Mouse (Mus musculus) heart, embryonic 10.5 days (tissue): ENCODE results near the gene Dpm3. TPM values are rescaled to one million over a fixed set of nuclear protein-coding genes. Genes with fewer than 3 reads are reported as not detected.
A peak's percentile ranks its signal among the peaks of the same experiment; 100 is the strongest.

ENCODE experiments used
- DNase-seq: peaks from one replicate; pipeline ENCODE4 v3.0.0-alpha.2; 2017; ENCODE audit warnings: low spot score
- H3K27ac ChIP-seq: fragments of 300-500 bp; sonication (generic); 2 replicates; pipeline ENCODE4 v1.5.1; 2016; ENCODE audit warnings: mild to moderate bottlenecking
- H3K27me3 ChIP-seq: fragments of 300-500 bp; sonication (generic); 2 replicates; pipeline ENCODE4 v1.6.1; 2016; ENCODE audit warnings: mild to moderate bottlenecking; ENCODE audit not compliant: poor library complexity, insufficient read depth, severe bottlenecking
- H3K36me3 ChIP-seq: fragments of 300-500 bp; sonication (generic); 2 replicates; pipeline ENCODE4 v1.6.1; 2016; ENCODE audit warnings: mild to moderate bottlenecking, moderate library complexity
- H3K4me1 ChIP-seq: fragments of 300-500 bp; sonication (generic); 2 replicates; pipeline ENCODE4 v1.6.1; 2016; ENCODE audit warnings: mild to moderate bottlenecking
- H3K4me3 ChIP-seq: fragments of 300-500 bp; sonication (generic); 2 replicates; pipeline ENCODE4 v1.5.1; 2016; ENCODE audit warnings: mild to moderate bottlenecking, moderate library complexity
- H3K9me3 ChIP-seq: fragments of 300-500 bp; sonication (generic); 2 replicates; pipeline ENCODE4 v1.6.1; 2016; ENCODE audit warnings: mild to moderate bottlenecking, moderate library complexity
- WGBS: fragments of 180-500 bp; shearing (Covaris S2); methylation state at CpG from one replicate; pipeline ENCODE4 v1.1.7; 2016; 5-methylcytosine and 5-hydroxymethylcytosine counted together
- polyA plus RNA-seq: library from polyadenylated mRNA; unstranded; fragments of >200 nt; fragmentation: Nextera tagmentation; extraction: Ambion mirVana; gene quantifications from 2 replicates; pipeline ENCODE4 v1.2.1, GENCODE M21; 2016

The Dpm3 gene
- polyA plus RNA-seq, 1 experiment from 2014 or later: 86.0 TPM

GRCm38 (mm10) chr3:89278643-89279042 is 19.5 kb downstream of the Dpm3 start:
- Histone ChIP-seq H3K27me3 (0 out of 2 replicates have a peak, but pooled peaks cover 8% of the 10 kb centered on the region), H3K4me1 (peaks cover 65% of the 10 kb centered on the region), H3K9me3 (no peaks in the 10 kb centered on the region), H3K4me3 (peak overlapping the region; percentile 77), H3K36me3 (peaks cover 23% of the 10 kb centered on the region), H3K27ac (peak overlapping the region; percentile 92)
- WGBS: 4% methylated on average over 8 of the region's 8 CpGs
- no peak for DNase-seq

DNA sequence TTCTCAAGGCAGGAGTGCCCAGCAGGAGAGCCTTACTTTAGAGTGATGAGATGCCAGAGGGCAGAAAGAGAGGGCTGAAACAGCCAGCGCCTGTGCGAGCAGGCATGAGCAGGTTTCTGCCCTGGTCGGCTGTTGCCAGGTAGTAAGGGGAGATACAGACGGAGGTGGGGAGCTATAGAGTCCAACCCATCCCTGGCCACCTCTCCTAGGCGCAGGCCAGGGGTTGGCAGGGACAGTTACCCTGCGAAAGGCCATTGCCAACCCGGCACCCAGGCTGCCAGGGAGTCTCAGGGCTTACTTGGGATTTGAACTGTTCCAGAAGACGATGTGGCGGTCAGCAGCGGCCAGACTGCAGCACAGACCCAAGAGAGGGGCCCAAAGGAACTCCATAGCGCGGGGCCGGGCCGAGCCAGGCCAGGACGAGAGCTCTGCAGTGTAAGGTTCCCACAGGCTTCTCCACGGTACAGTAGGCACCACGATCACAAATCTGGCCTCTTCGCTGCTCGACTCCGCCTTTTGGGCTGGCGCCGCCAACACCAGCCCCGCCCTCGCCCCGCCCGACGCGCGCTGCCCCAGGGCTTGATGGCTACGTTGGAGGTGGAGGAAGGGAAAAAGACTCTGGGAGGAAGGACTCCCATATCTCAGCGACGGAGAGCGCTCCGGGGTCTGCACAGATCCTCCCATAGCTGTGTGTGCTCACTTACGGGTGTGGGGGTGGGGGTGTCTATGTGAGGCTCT is 20.2 kb downstream of the Dpm3 start:
- DNase-seq: peak; percentile 90
- Histone ChIP-seq H3K9me3 (no peaks in the 10 kb centered on the region), H3K36me3 (peaks cover 19% of the 10 kb centered on the region), H3K4me1 (peaks cover 65% of the 10 kb centered on the region), H3K27me3 (0 out of 2 replicates have a peak, but pooled peaks cover 12% of the 10 kb centered on the region), H3K4me3 (peak overlapping the region; percentile 77), H3K27ac (peak overlapping the region; percentile 92)
- 2% methylated on average over 35 of the region's 35 CpGs for WGBS

- Histone ChIP-seq H3K36me3 (peaks cover 15% of the 10 kb centered on the region), H3K4me3 (peak overlapping the region; percentile 77), H3K4me1 (peaks cover 65% of the 10 kb centered on the region), H3K27ac (peak overlapping the region; percentile 92), H3K9me3 (no peaks in the 10 kb centered on the region), H3K27me3 (0 out of 2 replicates have a peak, but pooled peaks cover 13% of the 10 kb centered on the region)
- under 1% methylated on average over 29 of the region's 29 CpGs for WGBS
- no peak for DNase-seq
Measured at GRCm38 (mm10) chr3:89280050-89280605, 21.0 kb downstream of the Dpm3 start.

- H3K4me3 ChIP-seq: peak within 1 kb of the TSS; percentile 77
- peaks cover 65% of the 10 kb centered on the region for H3K4me1 ChIP-seq
- H3K27me3 ChIP-seq: 0 out of 2 replicates have a peak, but pooled peaks cover 13% of the 10 kb centered on the region
- no peaks in the 10 kb centered on the region for H3K9me3 ChIP-seq
- under 1% methylated on average over 52 of the region's 52 CpGs for WGBS
- peak within 1 kb of the TSS; percentile 92 for H3K27ac ChIP-seq
- H3K36me3 ChIP-seq: peaks cover 7% of the 10 kb centered on the region
- DNase-seq: no peak
Measured at GRCm38 (mm10) chr3:89280606-89281511, 21.7 kb downstream of the Dpm3 start, which contains the start of gene Efna1. TSS of gene Efna1 (minus strand) at chr3:89281142.

- WGBS: 11% methylated on average over 20 of the region's 20 CpGs
- Histone ChIP-seq H3K36me3 (0 out of 2 replicates have a peak, but pooled peaks cover 2% of the 10 kb centered on the region), H3K4me3 (peak overlapping the region; percentile 77), H3K27me3 (0 out of 2 replicates have a peak, but pooled peaks cover 13% of the 10 kb centered on the region), H3K4me1 (peaks cover 57% of the 10 kb centered on the region), H3K9me3 (no peaks in the 10 kb centered on the region), H3K27ac (peak overlapping the region; percentile 92)
- DNase-seq: peak; percentile 89
Measured at GRCm38 (mm10) chr3:89281579-89282290, 22.6 kb downstream of the Dpm3 start.

- peak overlapping the region; percentile 92; the same call in 1 of the 2 replicates for H3K27ac ChIP-seq
- peak overlapping the region; percentile 77; the same call in 1 of the 2 replicates for H3K4me3 ChIP-seq
- no peaks in the 10 kb centered on the region for H3K9me3 ChIP-seq
- H3K36me3 ChIP-seq: no peaks in the 10 kb centered on the region
- 0 out of 2 replicates have a peak, but pooled peaks cover 13% of the 10 kb centered on the region for H3K27me3 ChIP-seq
- WGBS: 24% methylated on average over 4 of the region's 4 CpGs
- H3K4me1 ChIP-seq: peaks cover 51% of the 10 kb centered on the region
- DNase-seq: no peak
Measured at GRCm38 (mm10) chr3:89282291-89282643, 23.1 kb downstream of the Dpm3 start.

GRCm38 (mm10) chr3:89284261-89284660 is 25.1 kb downstream of the Dpm3 start:
- Histone ChIP-seq H3K27me3 (0 out of 2 replicates have a peak, but pooled peaks cover 21% of the 10 kb centered on the region), H3K36me3 (no peaks in the 10 kb centered on the region), H3K4me3 (no peak overlapping the region), H3K4me1 (peaks cover 51% of the 10 kb centered on the region), H3K27ac (no peak overlapping the region), H3K9me3 (no peaks in the 10 kb centered on the region)
- DNase-seq: no peak
- WGBS: 81% methylated on average over 3 of the region's 3 CpGs

DNA sequence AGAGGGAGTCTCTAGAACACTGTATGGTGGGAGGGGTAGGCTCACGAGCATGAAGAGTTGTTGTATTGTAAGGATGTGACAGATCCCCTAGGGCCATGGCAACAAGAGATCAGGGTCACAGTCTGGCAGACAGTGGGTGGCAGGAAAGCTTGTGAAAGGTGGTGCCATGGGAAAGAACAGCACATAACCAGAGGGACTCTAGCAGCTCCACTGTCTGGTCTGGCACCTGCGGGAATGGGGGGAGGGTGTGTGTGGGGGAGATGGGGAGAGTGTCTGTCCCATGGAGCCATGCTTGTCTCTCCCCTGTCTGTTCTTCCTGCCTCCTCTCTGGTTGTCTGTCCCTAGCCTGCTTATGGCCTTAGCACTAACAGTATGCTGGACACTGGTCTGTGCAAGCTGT is 26.4 kb downstream of the Dpm3 start:
- Histone ChIP-seq H3K9me3 (no peaks in the 10 kb centered on the region), H3K36me3 (no peaks in the 10 kb centered on the region), H3K4me1 (peaks cover 41% of the 10 kb centered on the region), H3K4me3 (no peak overlapping the region), H3K27me3 (0 out of 2 replicates have a peak, but pooled peaks cover 17% of the 10 kb centered on the region), H3K27ac (no peak overlapping the region)
- DNase-seq: no peak
- WGBS: 49% methylated on average over 2 of the region's 2 CpGs

- Histone ChIP-seq H3K27ac (peak overlapping the region; percentile 29; the same call in 1 of the 2 replicates), H3K4me3 (no peak overlapping the region), H3K36me3 (no peaks in the 10 kb centered on the region), H3K4me1 (peaks cover 31% of the 10 kb centered on the region), H3K27me3 (0 out of 2 replicates have a peak, but pooled peaks cover 14% of the 10 kb centered on the region), H3K9me3 (no peaks in the 10 kb centered on the region)
- DNase-seq: no peak
- WGBS: 54% methylated on average over 5 of the region's 5 CpGs
Measured at GRCm38 (mm10) chr3:89287286-89287685, 28.1 kb downstream of the Dpm3 start.

- DNase-seq: no peak
- Histone ChIP-seq H3K4me3 (no peak overlapping the region), H3K27ac (peak overlapping the region; percentile 37; the same call in 1 of the 2 replicates), H3K27me3 (0 out of 2 replicates have a peak, but pooled peaks cover 14% of the 10 kb centered on the region), H3K36me3 (no peaks in the 10 kb centered on the region), H3K4me1 (peaks cover 32% of the 10 kb centered on the region), H3K9me3 (no peaks in the 10 kb centered on the region)
- 33% methylated on average over 7 of the region's 7 CpGs for WGBS
Measured at GRCm38 (mm10) chr3:89288503-89288928, 29.4 kb downstream of the Dpm3 start.

DNA sequence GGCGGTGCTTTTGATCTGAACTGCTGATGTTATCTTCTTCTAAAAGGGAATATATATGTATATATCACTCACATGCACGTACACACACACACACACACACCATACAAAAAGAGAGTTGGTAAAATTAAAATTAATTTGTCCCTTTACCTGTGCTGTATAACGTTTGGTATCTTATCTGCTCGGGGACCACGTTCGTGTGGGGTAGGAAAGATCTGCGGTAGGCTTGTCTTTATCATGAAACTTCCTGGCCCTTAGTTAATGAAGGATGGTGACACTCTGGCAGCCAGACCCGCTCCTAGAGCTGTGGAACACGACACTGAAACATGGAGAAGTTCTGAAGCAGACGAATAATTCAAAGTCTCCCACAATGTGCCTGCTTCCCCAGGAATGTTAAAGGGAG is 32.7 kb downstream of the Dpm3 start:
- Histone ChIP-seq H3K36me3 (no peaks in the 10 kb centered on the region), H3K9me3 (no peaks in the 10 kb centered on the region), H3K27ac (no peak overlapping the region)

DNA sequence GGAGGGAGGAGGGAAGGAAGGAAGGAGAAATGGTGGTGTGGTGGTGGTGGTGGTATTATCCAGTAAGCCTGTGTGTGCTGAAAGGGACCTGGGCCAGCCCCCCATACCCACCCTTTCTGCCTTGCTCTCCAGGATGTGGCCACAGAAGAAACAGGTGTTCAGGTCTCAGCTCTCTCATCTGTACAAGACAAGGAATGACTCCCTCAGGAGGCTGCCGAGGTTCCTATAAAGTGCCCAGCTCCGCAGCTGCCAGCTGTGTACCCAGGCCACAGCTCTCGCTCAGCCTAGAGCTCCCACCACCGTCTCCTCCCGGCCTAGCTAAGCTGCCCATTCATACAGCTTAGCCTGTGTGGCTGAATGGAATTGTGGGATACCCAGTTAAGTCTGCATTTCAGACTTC is 33.1 kb downstream of the Dpm3 start:
- H3K9me3 ChIP-seq: no peaks in the 10 kb centered on the region
- no peak overlapping the region for H3K4me3 ChIP-seq
- H3K4me1 ChIP-seq: peaks cover 29% of the 10 kb centered on the region
- H3K27me3 ChIP-seq: 0 out of 2 replicates have a peak, but pooled peaks cover 9% of the 10 kb centered on the region
- no peak overlapping the region for H3K27ac ChIP-seq
- no peaks in the 10 kb centered on the region for H3K36me3 ChIP-seq
- WGBS: 76% methylated on average over 5 of the region's 5 CpGs
- DNase-seq: no peak

More for the DNA sequence above, 32.7 kb downstream of the Dpm3 start:
- DNase-seq: no peak
- 47% methylated on average over 10 of the region's 10 CpGs for WGBS
- Histone ChIP-seq H3K4me1 (peaks cover 29% of the 10 kb centered on the region), H3K27me3 (0 out of 2 replicates have a peak, but pooled peaks cover 9% of the 10 kb centered on the region), H3K4me3 (no peak overlapping the region)
